Mouse (Mus musculus) CH12.LX (cell line): Measurements from ENCODE around the gene Pamr1. TPM values are rescaled to one million over a fixed set of nuclear protein-coding genes. Genes with fewer than 3 reads are reported as not detected.

ENCODE experiments used
- DNase-seq: peaks from one replicate; pipeline ENCODE4 v3.0.0-alpha.2; 2013; ENCODE audit errors: extremely low read depth
- H3K27ac ChIP-seq: 2 replicates; pipeline ENCODE4 v1.5.1; 2012; ENCODE audit warnings: low read depth, mild to moderate bottlenecking, control low read depth, moderate library complexity; ENCODE audit not compliant: insufficient read depth
- H3K27me3 ChIP-seq: replicated peaks from 2 replicates; pipeline ENCODE3; 2012; ENCODE audit warnings: inconsistent platforms
- H3K36me3 ChIP-seq, 2 experiments: replicated peaks in 1 of 2; 2 replicates each; pipeline versions ENCODE3 to v1.6.1; 2012; ENCODE audit warnings: inconsistent platforms in 1 of 2, low read length in 1 of 2, mild to moderate bottlenecking in 1 of 2, mixed read lengths in 1 of 2, moderate library complexity in 1 of 2; ENCODE audit not compliant: control insufficient read depth in 1 of 2, insufficient read depth in 1 of 2
- H3K4me1 ChIP-seq, 2 experiments: 2 replicates each; pipeline ENCODE4 v1.6.1; 2012; ENCODE audit warnings: inconsistent platforms in 1 of 2, moderate library complexity in 1 of 2; ENCODE audit not compliant: insufficient read depth in 2 of 2, control insufficient read depth in 1 of 2
- H3K4me2 ChIP-seq: 2 replicates; pipeline ENCODE4 v1.6.1; 2012; ENCODE audit warnings: low read depth, mild to moderate bottlenecking, control low read depth; ENCODE audit not compliant: poor library complexity, insufficient read depth, severe bottlenecking
- H3K4me3 ChIP-seq, 3 experiments: fragments of 150-350 bp in 1 of 3; sonication (generic) in 1 of 3; replicated peaks in 1 of 3; 2 replicates each; pipeline versions ENCODE3 to v1.5.1; 2011 to 2012; ENCODE audit warnings: low read depth in 2 of 3, low read length in 2 of 3, mild to moderate bottlenecking in 2 of 3, moderate library complexity in 2 of 3, control low read depth in 1 of 3, improper control_type of control experiment in 1 of 3, inconsistent platforms in 1 of 3, mixed read lengths in 1 of 3; ENCODE audit not compliant: poor library complexity in 1 of 3
- H3K79me2 ChIP-seq: replicated peaks from 2 replicates; pipeline ENCODE4 v1.6.1; 2012; ENCODE audit warnings: mild to moderate bottlenecking, moderate library complexity; ENCODE audit not compliant: control insufficient read depth, poor library complexity, insufficient read depth, severe bottlenecking; ENCODE audit errors: extremely low read depth
- H3K9ac ChIP-seq: 2 replicates; pipeline ENCODE4 v1.6.1; 2012; ENCODE audit warnings: low read depth, mild to moderate bottlenecking, control low read depth, moderate library complexity; ENCODE audit not compliant: insufficient read depth
- H3K9me3 ChIP-seq: replicated peaks from 2 replicates; pipeline ENCODE3; 2012; ENCODE audit warnings: low read length, inconsistent platforms, mixed read lengths
- CHD1 ChIP-seq: IDR thresholded peaks from 2 replicates; pipeline ENCODE4 v1.6.1; 2012; ENCODE audit warnings: low read depth, low read length, improper control_type of control experiment, inconsistent platforms
- ETS1 ChIP-seq: conservative IDR thresholded peaks from 2 replicates; pipeline ENCODE4 v1.6.1; 2012; ENCODE audit warnings: low read depth, mild to moderate bottlenecking, inconsistent platforms, low read length, improper control_type of control experiment, moderate library complexity
- GABPA ChIP-seq: IDR thresholded peaks from 2 replicates; pipeline ENCODE4 v1.6.1; 2012; ENCODE audit warnings: low read depth, low read length, improper control_type of control experiment, inconsistent platforms; ENCODE audit not compliant: insufficient replicate concordance
- IRF4 ChIP-seq: IDR thresholded peaks from 2 replicates; pipeline ENCODE4 v1.6.1; 2014; ENCODE audit warnings: low read depth, mild to moderate bottlenecking, inconsistent platforms, low read length, improper control_type of control experiment
- KAT2A ChIP-seq: IDR thresholded peaks from 2 replicates; pipeline ENCODE4 v1.6.1; 2012; ENCODE audit warnings: low read length, improper control_type of control experiment, inconsistent platforms; ENCODE audit not compliant: insufficient replicate concordance
- MAFK ChIP-seq: IDR thresholded peaks from 2 replicates; pipeline ENCODE4 v1.6.1; 2011; ENCODE audit warnings: low read length, improper control_type of control experiment; ENCODE audit not compliant: insufficient replicate concordance
- MAX ChIP-seq: IDR thresholded peaks from 2 replicates; pipeline ENCODE4 v1.6.1; 2011; ENCODE audit warnings: low read length, improper control_type of control experiment
- MEF2A ChIP-seq: IDR thresholded peaks from 2 replicates; pipeline ENCODE4 v1.6.1; 2014; ENCODE audit warnings: low read depth, mild to moderate bottlenecking, inconsistent platforms, low read length, improper control_type of control experiment, borderline replicate concordance
- MYC ChIP-seq: IDR thresholded peaks from 2 replicates; pipeline ENCODE4 v1.6.1; 2011; ENCODE audit warnings: low read depth, mild to moderate bottlenecking, improper control_type of control experiment, low read length
- RAD21 ChIP-seq: IDR thresholded peaks from 2 replicates; pipeline ENCODE4 v1.6.1; 2011; ENCODE audit warnings: low read depth, mild to moderate bottlenecking, low read length, improper control_type of control experiment, moderate library complexity
- RCOR1 ChIP-seq: conservative IDR thresholded peaks from 2 replicates; pipeline ENCODE4 v1.6.1; 2012; ENCODE audit warnings: low read depth, mild to moderate bottlenecking, inconsistent platforms, low read length, improper control_type of control experiment
- SIN3A ChIP-seq: IDR thresholded peaks from 2 replicates; pipeline ENCODE4 v1.6.1; 2012; ENCODE audit warnings: low read length, improper control_type of control experiment, inconsistent platforms
- ZKSCAN1 ChIP-seq: IDR thresholded peaks from 2 replicates; pipeline ENCODE4 v1.6.1; 2012; ENCODE audit warnings: low read depth, inconsistent platforms, low read length, improper control_type of control experiment, borderline replicate concordance
- ZMIZ1 ChIP-seq: IDR thresholded peaks from 2 replicates; pipeline ENCODE4 v1.6.1; 2012; ENCODE audit warnings: low read depth, mild to moderate bottlenecking, inconsistent platforms, low read length, improper control_type of control experiment
- dilution Hi-C: fragments of 300-500 bp; cut with MboI; formaldehyde crosslinking; loops from 2 replicates; pipeline ENCODE4 v1.14.3; 2020; ENCODE audit warnings: low sequenced_read_pairs; ENCODE audit not compliant: extremely low pct_unique_long_range_greater_than_20kb, extremely low pct_ligation_motif_present
- in situ Hi-C: fragments of 300-500 bp; cut with MboI; formaldehyde crosslinking; loops from 3 replicates; pipeline ENCODE4 v1.14.3; 2019; ENCODE audit warnings: low sequenced_read_pairs, low pct_ligation_motif_present, low pct_unique_long_range_greater_than_20kb, mixed read lengths
- polyA plus RNA-seq: library from polyadenylated mRNA; unstranded; fragments of >175 nt; gene quantifications from 2 replicates; pipeline ENCODE4 v1.2.1, GENCODE M21; 2012; ENCODE audit warnings: low read depth; ENCODE audit not compliant: insufficient read length
- total RNA-seq, 2 experiments: library from RNA; depleted of rRNA; stranded (reverse); fragments of 300-350 nt in 1 of 2; fragments of >200 nt in 1 of 2; gene quantifications; 2 replicates each; pipeline ENCODE4 v1.2.3; 2012 to 2014

Gene Pamr1
- total and polyA plus RNA-seq, 3 experiments: 0.08 to 0.28 (median 0.24) TPM

DNA sequence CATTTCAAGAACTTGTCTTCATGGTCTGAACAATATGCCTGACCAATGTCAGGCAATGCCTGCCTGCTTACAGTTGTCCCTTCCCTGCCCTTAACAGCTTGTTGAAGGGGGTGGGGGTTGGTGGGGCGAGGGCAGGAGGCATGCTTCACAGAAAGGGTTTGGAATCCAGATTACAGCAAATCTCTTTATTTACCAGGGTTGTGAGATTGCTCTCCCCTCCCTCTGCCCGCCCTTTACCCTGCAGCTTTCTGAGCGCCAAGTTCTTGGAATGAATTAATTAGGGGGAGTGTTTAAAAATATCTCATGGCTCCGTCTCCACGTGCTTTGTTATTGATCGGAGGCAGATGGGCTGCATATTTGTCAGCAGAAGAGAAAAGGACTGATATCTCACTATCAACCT is 113.5 kb downstream of the Pamr1 start:
- Histone ChIP-seq H3K79me2 (no peaks in the 10 kb centered on the region; the same call in 1 of the 2 replicates), H3K27ac (no peak overlapping the region), H3K4me1 (peaks cover 2 to 4% of the 10 kb centered on the region in 2 experiments; a peak in 2 of 4 replicates), H3K9me3 (peaks cover 5% of the 10 kb centered on the region), H3K9ac (no peak overlapping the region), H3K4me3 (no peak overlapping the region), H3K36me3 (no peaks in the 10 kb centered on the region), H3K4me2 (no peak overlapping the region), H3K27me3 (no peaks in the 10 kb centered on the region)
- TF ChIP-seq ZKSCAN1 (no peak), RAD21 (no peak), GABPA (no peak), MAFK (no peak), SIN3A (no peak), IRF4 (no peak), MEF2A (no peak), CHD1 (no peak), KAT2A (no peak), ZMIZ1 (no peak), RCOR1 (no peak), ETS1 (no peak), MYC (no peak)
- in situ Hi-C loops (loop anchor here (10.0 kb wide), 1 partner anchor 69 kb away; no protein-coding TSS in a partner anchor), dilution Hi-C loops (no loop called here)
- no peak for DNase-seq

GRCm38 (mm10) chr2:102663865-102664264 is 114.1 kb downstream of the Pamr1 start:
- Histone ChIP-seq H3K27me3 (no peaks in the 10 kb centered on the region), H3K4me2 (no peak overlapping the region), H3K4me3 (no peak overlapping the region), H3K36me3 (no peaks in the 10 kb centered on the region), H3K79me2 (no peaks in the 10 kb centered on the region; the same call in 1 of the 2 replicates), H3K9ac (no peak overlapping the region), H3K27ac (no peak overlapping the region), H3K4me1 (peaks cover 0 to 4% of the 10 kb centered on the region in 2 experiments; a peak in 1 of 4 replicates), H3K9me3 (peaks cover 2% of the 10 kb centered on the region)
- in situ Hi-C loops: loop anchor here (10.0 kb wide), 1 partner anchor 69 kb away; no protein-coding TSS in a partner anchor
- dilution Hi-C loops: no loop called here
- no peak for TF ChIP-seq MAX
- DNase-seq: no peak
